Mouse (Mus musculus) hindbrain, embryonic 14.5 days (tissue): Measurements from ENCODE around the gene Otog. TPM values are rescaled to one million over a fixed set of nuclear protein-coding genes. Genes with fewer than 3 reads are reported as not detected.

Experiments
- ATAC-seq: fragments of 200-750 bp; cut with Nextera tagmentation; 2 replicates; pipeline ENCODE4 v1.8.0; 2017; ENCODE audit warnings: moderate number of reproducible peaks, mild to moderate bottlenecking, moderate TSS enrichment, moderate library complexity; ENCODE audit not compliant: low FRiP score
- DNase-seq: peaks from one replicate; pipeline ENCODE4 v3.0.0-alpha.2; 2015; ENCODE audit warnings: low spot score
- H3K27ac ChIP-seq: fragments of 300-500 bp; sonication (generic); 2 replicates; pipeline ENCODE4 v1.5.1; 2014; ENCODE audit warnings: mild to moderate bottlenecking, moderate library complexity
- H3K27me3 ChIP-seq: fragments of 300-500 bp; sonication (generic); 2 replicates; pipeline ENCODE4 v1.6.1; 2014; ENCODE audit warnings: mild to moderate bottlenecking, low read length, mixed read lengths; ENCODE audit not compliant: control insufficient read depth, insufficient read depth
- H3K36me3 ChIP-seq: fragments of 300-500 bp; sonication (generic); replicated peaks from 2 replicates; pipeline ENCODE4 v1.6.1; 2014; ENCODE audit not compliant: control insufficient read depth, insufficient read depth
- H3K4me1 ChIP-seq: fragments of 300-500 bp; sonication (generic); replicated peaks from 2 replicates; pipeline ENCODE4 v1.6.1; 2014; ENCODE audit warnings: antibody characterized with exemption, low read length, mixed read lengths; ENCODE audit not compliant: control insufficient read depth, insufficient read depth
- H3K4me2 ChIP-seq: fragments of 300-500 bp; sonication (generic); replicated peaks from 2 replicates; pipeline ENCODE4 v1.6.1; 2014; ENCODE audit warnings: mild to moderate bottlenecking, moderate library complexity
- H3K4me3 ChIP-seq: fragments of 300-500 bp; sonication (generic); replicated peaks from 2 replicates; pipeline ENCODE4 v1.5.1; 2014; ENCODE audit warnings: mild to moderate bottlenecking, low read length
- H3K9ac ChIP-seq: fragments of 300-500 bp; sonication (generic); 2 replicates; pipeline ENCODE4 v1.6.1; 2014
- H3K9me3 ChIP-seq: fragments of 300-500 bp; sonication (generic); 2 replicates; pipeline ENCODE4 v1.6.1; 2016; ENCODE audit warnings: low read length; ENCODE audit not compliant: control insufficient read depth
- WGBS: fragments of 180-500 bp; shearing (Covaris S2); extraction: QIAGEN DNeasy Blood & Tissue Kit; methylation state at CpG from one replicate; pipeline ENCODE4 v1.1.7; 2014; 5-methylcytosine and 5-hydroxymethylcytosine counted together
- polyA plus RNA-seq: library from polyadenylated mRNA; unstranded; fragments of >200 nt; fragmentation: Nextera tagmentation; extraction: Ambion mirVana; gene quantifications from 2 replicates; pipeline ENCODE4 v1.2.1, GENCODE M21; 2014

Otog gene
- polyA plus RNA-seq, 1 experiment from 2014 or later: 0.11 TPM

- 83% methylated on average over 12 of the region's 12 CpGs for WGBS
- Histone ChIP-seq H3K4me1 (no peaks in the 10 kb centered on the region), H3K36me3 (no peaks in the 10 kb centered on the region), H3K27ac (no peak overlapping the region), H3K9ac (no peak overlapping the region), H3K27me3 (no peaks in the 10 kb centered on the region), H3K4me3 (no peak overlapping the region), H3K9me3 (no peaks in the 10 kb centered on the region), H3K4me2 (no peak overlapping the region)
- no peak for ATAC-seq
- no peak for DNase-seq
Measured at GRCm38 (mm10) chr7:46301031-46301632, 60.3 kb downstream of the Otog start.

- no peak for ATAC-seq
- DNase-seq: no peak
- 34% methylated on average over 6 of the region's 6 CpGs for WGBS
- Histone ChIP-seq H3K27ac (no peak overlapping the region), H3K27me3 (no peaks in the 10 kb centered on the region), H3K4me2 (no peak overlapping the region), H3K36me3 (no peaks in the 10 kb centered on the region), H3K9me3 (no peaks in the 10 kb centered on the region), H3K9ac (no peak overlapping the region), H3K4me3 (no peak overlapping the region), H3K4me1 (0 out of 2 replicates have a peak, but pooled peaks cover 4% of the 10 kb centered on the region)
Measured at GRCm38 (mm10) chr7:46313486-46313885, 72.7 kb downstream of the Otog start.

- no peak overlapping the region for H3K27ac ChIP-seq
- H3K4me3 ChIP-seq: no peak overlapping the region
- H3K9ac ChIP-seq: no peak overlapping the region
- H3K27me3 ChIP-seq: no peaks in the 10 kb centered on the region
- no peaks in the 10 kb centered on the region for H3K36me3 ChIP-seq
- H3K4me1 ChIP-seq: 0 out of 2 replicates have a peak, but pooled peaks cover 4% of the 10 kb centered on the region
- H3K4me2 ChIP-seq: no peak overlapping the region
- WGBS: 29% methylated on average over 4 of the region's 6 CpGs
- DNase-seq (no peak), ATAC-seq (no peak)
- H3K9me3 ChIP-seq: no peaks in the 10 kb centered on the region
Measured at GRCm38 (mm10) chr7:46314220-46315009, 73.6 kb downstream of the Otog start.

- DNase-seq (no peak), ATAC-seq (no peak)
- 0 out of 2 replicates have a peak, but pooled peaks cover 4% of the 10 kb centered on the region for H3K4me1 ChIP-seq
- WGBS: 78% methylated on average over 4 of the region's 4 CpGs
- H3K27me3 ChIP-seq: no peaks in the 10 kb centered on the region
- H3K36me3 ChIP-seq: no peaks in the 10 kb centered on the region
- H3K27ac ChIP-seq: no peak overlapping the region
- no peak overlapping the region for H3K9ac ChIP-seq
- no peak overlapping the region for H3K4me3 ChIP-seq
- no peaks in the 10 kb centered on the region for H3K9me3 ChIP-seq
- H3K4me2 ChIP-seq: no peak overlapping the region
Measured at GRCm38 (mm10) chr7:46315692-46316091, 74.9 kb downstream of the Otog start.

DNA sequence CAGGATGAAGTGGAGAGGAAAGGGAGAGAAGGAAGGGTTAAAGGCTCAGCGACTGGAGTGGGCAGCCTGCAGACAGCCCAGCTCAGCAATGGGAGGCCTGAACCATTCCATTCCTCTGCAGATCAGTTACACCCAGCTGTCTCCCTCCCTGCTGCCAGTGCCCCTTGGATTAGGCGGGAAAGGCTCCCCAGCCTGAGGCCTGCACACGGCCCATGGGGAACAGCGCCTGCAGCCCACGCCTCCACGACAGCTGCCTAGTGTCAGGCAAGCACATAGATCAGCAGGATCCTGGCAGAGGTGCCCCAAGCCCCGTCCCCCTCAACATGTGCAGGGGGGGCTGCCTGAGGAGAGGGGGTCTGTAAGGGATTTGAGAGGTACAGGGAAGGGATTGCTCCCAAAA lies 76.2 kb downstream of the Otog start:
- 20% methylated on average over 7 of the region's 7 CpGs for WGBS
- H3K27ac ChIP-seq: no peak overlapping the region
- no peak overlapping the region for H3K4me3 ChIP-seq
- DNase-seq: no peak
- no peak overlapping the region for H3K4me2 ChIP-seq
- no peaks in the 10 kb centered on the region for H3K9me3 ChIP-seq
- H3K9ac ChIP-seq: no peak overlapping the region
- no peak; the same call in 1 of the 2 replicates for ATAC-seq
- 0 out of 2 replicates have a peak, but pooled peaks cover 4% of the 10 kb centered on the region for H3K4me1 ChIP-seq
- H3K27me3 ChIP-seq: no peaks in the 10 kb centered on the region
- no peaks in the 10 kb centered on the region for H3K36me3 ChIP-seq

DNA sequence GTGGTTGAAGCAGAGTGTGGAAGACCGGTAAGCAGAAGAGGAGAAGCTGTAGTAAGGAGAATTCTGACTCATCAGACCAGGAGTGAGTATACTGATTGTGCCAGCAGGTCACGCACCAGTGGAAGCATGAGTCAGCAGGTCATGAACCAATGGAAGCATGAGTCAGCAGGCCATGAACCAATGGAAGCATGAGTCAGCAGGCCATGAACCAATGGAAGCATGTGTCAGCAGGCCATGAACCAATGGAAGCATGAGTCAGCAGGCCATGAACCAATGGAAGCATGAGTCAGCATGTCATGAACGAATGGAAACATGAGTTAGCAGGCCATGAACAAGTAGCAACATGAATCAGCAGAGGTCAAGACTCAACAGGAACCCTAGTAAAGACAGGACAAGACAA lies 80.5 kb downstream of the Otog start:
- Histone ChIP-seq H3K36me3 (no peaks in the 10 kb centered on the region), H3K27ac (no peak overlapping the region), H3K9me3 (no peaks in the 10 kb centered on the region), H3K27me3 (no peaks in the 10 kb centered on the region), H3K9ac (no peak overlapping the region), H3K4me2 (no peak overlapping the region), H3K4me3 (no peak overlapping the region), H3K4me1 (0 out of 2 replicates have a peak, but pooled peaks cover 4% of the 10 kb centered on the region)
- ATAC-seq (no peak), DNase-seq (no peak)
- WGBS: 84% methylated on average over 3 of the region's 3 CpGs

GRCm38 (mm10) chr7:46327896-46328295 lies 87.1 kb downstream of the Otog start:
- 66% methylated on average over 4 of the region's 4 CpGs for WGBS
- DNase-seq (no peak), ATAC-seq (no peak)
- Histone ChIP-seq H3K9ac (no peak overlapping the region), H3K4me2 (no peak overlapping the region), H3K27ac (no peak overlapping the region), H3K4me3 (no peak overlapping the region), H3K36me3 (no peaks in the 10 kb centered on the region), H3K4me1 (no peaks in the 10 kb centered on the region), H3K27me3 (no peaks in the 10 kb centered on the region), H3K9me3 (no peaks in the 10 kb centered on the region)

- ATAC-seq (no peak), DNase-seq (no peak)
- no peaks in the 10 kb centered on the region for H3K4me1 ChIP-seq
- H3K27ac ChIP-seq: no peak overlapping the region
- no peak overlapping the region for H3K4me3 ChIP-seq
- no peaks in the 10 kb centered on the region for H3K27me3 ChIP-seq
- no peaks in the 10 kb centered on the region for H3K9me3 ChIP-seq
- 88% methylated on average over 9 of the region's 9 CpGs for WGBS
- H3K36me3 ChIP-seq: no peaks in the 10 kb centered on the region
- H3K9ac ChIP-seq: no peak overlapping the region
- no peak overlapping the region for H3K4me2 ChIP-seq
Measured at GRCm38 (mm10) chr7:46337397-46337796, 96.6 kb downstream of the Otog start.

- Histone ChIP-seq H3K4me2 (no peak overlapping the region), H3K36me3 (no peaks in the 10 kb centered on the region), H3K4me3 (no peak overlapping the region), H3K4me1 (no peaks in the 10 kb centered on the region), H3K27ac (no peak overlapping the region), H3K27me3 (no peaks in the 10 kb centered on the region), H3K9me3 (no peaks in the 10 kb centered on the region), H3K9ac (no peak overlapping the region)
- WGBS: 47% methylated on average over 3 of the region's 3 CpGs
- no peak for ATAC-seq
- no peak for DNase-seq
Measured at GRCm38 (mm10) chr7:46339818-46340217, 99.0 kb downstream of the Otog start.
